Mouse (Mus musculus) lung, adult 2 months (tissue): ENCODE data around the gene Eme2.

Experiments used
- CTCF ChIP-seq: fragments of 200-500 bp; IDR thresholded peaks from 2 replicates; pipeline ENCODE4 v1.5.1; 2011; ENCODE audit warnings: mild to moderate bottlenecking, low read length, control low read depth; ENCODE audit not compliant: insufficient read depth
- POLR2A ChIP-seq: fragments of 200-500 bp; IDR thresholded peaks from 2 replicates; pipeline ENCODE4 v1.6.1; 2011; ENCODE audit warnings: low read depth, mild to moderate bottlenecking, control low read depth, low read length, borderline replicate concordance; ENCODE audit errors: extremely low read depth

DNA sequence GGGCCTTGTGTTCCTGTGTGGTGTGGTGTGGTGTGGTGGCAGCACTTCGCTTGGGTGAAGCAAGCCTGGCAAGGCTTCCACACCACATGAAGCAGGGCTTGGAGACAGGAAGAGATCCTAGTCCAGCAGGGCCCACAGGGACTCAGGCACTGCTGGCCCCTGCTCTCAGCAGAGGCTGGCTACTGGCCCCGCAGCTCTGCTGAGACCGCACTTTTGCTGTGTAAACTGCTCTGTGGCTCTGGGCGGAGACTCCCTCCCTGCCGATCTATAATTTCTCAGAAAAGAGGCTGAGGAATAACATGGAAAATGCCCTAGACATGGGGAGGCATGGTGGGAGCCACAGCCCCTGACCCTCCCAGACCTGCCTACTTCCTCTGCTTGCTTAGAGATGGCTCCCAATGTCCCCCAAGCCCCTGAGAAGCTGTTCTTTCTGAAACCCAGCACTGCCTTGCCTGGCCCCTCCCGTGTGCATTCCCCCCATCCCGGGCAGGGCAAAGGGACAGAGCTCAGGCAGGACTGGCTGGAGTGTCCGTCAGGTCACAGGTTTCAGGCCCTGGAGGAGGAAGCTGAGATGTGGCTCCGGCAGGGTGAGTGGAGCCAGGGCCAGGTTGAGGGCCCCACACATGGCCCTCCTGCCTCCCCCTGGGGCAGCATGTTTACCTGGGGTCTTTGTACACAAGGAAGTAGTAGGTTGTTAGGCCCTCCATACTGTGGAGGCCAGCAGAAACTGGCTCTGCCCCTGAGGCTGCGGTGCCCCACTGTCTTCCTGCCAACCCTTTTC is 17.4 kb downstream of the Eme2 start:
- no peak for TF ChIP-seq CTCF
- no peak for TF ChIP-seq POLR2A
